ENCODE assay signal across 14 mouse cellular contexts in the genomic region with DNA sequence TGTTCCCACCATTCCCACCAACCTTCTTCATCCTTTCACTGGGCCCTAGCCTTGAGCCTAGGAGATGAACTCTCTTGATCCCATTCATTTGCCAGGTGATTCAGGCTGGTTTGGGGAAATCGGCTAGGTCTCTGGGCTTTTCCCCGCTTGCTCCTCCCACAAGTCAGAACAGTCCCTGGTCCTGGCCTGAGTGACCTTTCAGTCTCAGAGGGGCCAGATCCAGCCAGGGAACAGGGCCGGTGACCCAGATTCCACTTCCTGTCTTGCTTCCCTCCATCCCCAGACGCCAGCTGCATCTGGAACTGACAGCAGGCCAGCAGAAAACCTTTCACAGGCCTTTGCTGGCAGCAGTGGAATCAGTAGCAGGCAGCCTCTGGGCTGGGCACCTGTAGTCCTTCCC. TPM values are rescaled to one million over a fixed set of nuclear protein-coding genes. Genes with fewer than 3 reads are reported as not detected.
DNase-seq lines count a peak whose midpoint lies in the region; ATAC-seq lines count a peak whose summit lies in the region.
"Had no signal": no experiment of that assay in that cellular context is flagged by ENCODE, and none has a peak within 500 bp of the region (broad histone marks: within the 10 kb centered on the region; RNA-seq: fewer than 3 reads in every experiment).

No protein-coding gene starts in this region.

- peaks cover 26% of the 10 kb centered on the region for H3K4me1 ChIP-seq in hindbrain, embryonic 13.5 days (replicated peaks)
- H3K4me1 ChIP-seq in hindbrain, embryonic 11.5 days (replicated peaks; ENCODE audit: control insufficient read depth, insufficient read depth, low read length), result no peaks in the 10 kb centered on the region; the same call in 1 of the 2 replicates

- ATAC-seq in hindbrain, embryonic 13.5 days (ENCODE audit: low FRiP score), result no peak
- no peak for ATAC-seq in hindbrain, embryonic 11.5 days (ENCODE audit: low FRiP score)

- no peak for DNase-seq in hindbrain, embryonic 11.5 days (ENCODE audit: low spot score)
- peak; percentile 21 for DNase-seq in 3134 (ENCODE audit: extremely low read depth, insufficient read length, low spot score)
- DNase-seq in adrenal gland, postnatal 36 days, result peak; percentile 31 to 44
- DNase-seq in heart, postnatal 25 days (ENCODE audit: low spot score), result peak; percentile 40
- DNase-seq in thymus, postnatal 0 days (ENCODE audit: low spot score), result no peak
- DNase-seq in Muller cell, postnatal 12 days (ENCODE audit: inconsistent ontology term), result no peak
- no peak for DNase-seq in right cerebral cortex, adult 18-20 months
- DNase-seq: cerebellum, postnatal 36 days; thymus, postnatal 25 days had no signal

- intact Hi-C loops in heart, postnatal 25 days (cut with DNase I), result no loop called here

- H3K4me3 ChIP-seq in hindbrain, embryonic 13.5 days, result no peak overlapping the region
- no peak overlapping the region for H3K4me3 ChIP-seq in hindbrain, embryonic 11.5 days (ENCODE audit: low read depth, low read length)
- H3K4me3 ChIP-seq: limb, embryonic 13.5 days; megakaryocyte, embryonic 14.5 days had no signal

- no peak overlapping the region for H3K9ac ChIP-seq in hindbrain, embryonic 13.5 days
- no peak overlapping the region for H3K9ac ChIP-seq in hindbrain, embryonic 11.5 days (ENCODE audit: low read depth, low read length)
- H3K9ac ChIP-seq: limb, embryonic 13.5 days had no signal

- H3K36me3 ChIP-seq in hindbrain, embryonic 13.5 days, result no peaks in the 10 kb centered on the region
- no peaks in the 10 kb centered on the region for H3K36me3 ChIP-seq in hindbrain, embryonic 11.5 days (ENCODE audit: control insufficient read depth, insufficient read depth, low read length)
- H3K36me3 ChIP-seq: limb, embryonic 13.5 days had no signal

- 46% methylated on average over 4 of the region's 4 CpGs for WGBS in hindbrain, embryonic 13.5 days
- 40% methylated on average over 4 of the region's 4 CpGs for WGBS in hindbrain, embryonic 11.5 days

- no peak overlapping the region for H3K4me2 ChIP-seq in hindbrain, embryonic 13.5 days
- no peak overlapping the region for H3K4me2 ChIP-seq in hindbrain, embryonic 11.5 days (replicated peaks; ENCODE audit: low read depth, low read length)
- H3K4me2 ChIP-seq: limb, embryonic 13.5 days had no signal

- no peaks in the 10 kb centered on the region for H3K9me3 ChIP-seq in hindbrain, embryonic 13.5 days
- H3K9me3 ChIP-seq in hindbrain, embryonic 11.5 days (ENCODE audit: control insufficient read depth, low read length), result no peaks in the 10 kb centered on the region
- H3K9me3 ChIP-seq: limb, embryonic 13.5 days; megakaryocyte, embryonic 14.5 days had no signal

- no peaks in the 10 kb centered on the region for H3K27me3 ChIP-seq in hindbrain, embryonic 13.5 days
- no peaks in the 10 kb centered on the region for H3K27me3 ChIP-seq in hindbrain, embryonic 11.5 days (ENCODE audit: control insufficient read depth, insufficient read depth, low read length)
- H3K27me3 ChIP-seq: limb, embryonic 13.5 days had no signal

- peak overlapping the region; percentile 59; the same call in 1 of the 2 replicates for H3K27ac ChIP-seq in hindbrain, embryonic 13.5 days
- no peak overlapping the region for H3K27ac ChIP-seq in hindbrain, embryonic 11.5 days (ENCODE audit: low read depth, low read length)
- H3K27ac ChIP-seq: limb, embryonic 13.5 days had no signal

RNA-seq across cellular contexts. Expression of a gene that starts 37.4 kb away (rescaled TPM):
- 0.34 and 0.35 TPM in 2 replicates for polyA plus RNA-seq in hindbrain, embryonic 13.5 days (2015; fragmentation: Nextera tagmentation; extraction: Ambion mirVana)
- 0.69 TPM in 1 of 2 replicates, not detected in the other for polyA plus RNA-seq in hindbrain, embryonic 11.5 days (2014; fragmentation: Nextera tagmentation; extraction: Ambion mirVana)
- total RNA-seq in adrenal gland, postnatal 36 days (2021), result under 1 TPM in 1 of 2 experiments, not detected in 1; 0.86 TPM
- total RNA-seq in heart, postnatal 25 days (2021), result not detected
- 0.12 and 0.23 TPM in 2 replicates for polyA plus RNA-seq in thymus, postnatal 0 days (2015; fragmentation: Nextera tagmentation; extraction: Ambion mirVana)
- total RNA-seq: layer of hippocampus, adult 18-20 months; neutrophil, adult 5-6 weeks had no signal
- polyA plus RNA-seq: limb, embryonic 13.5 days had no signal

RNA-seq across cellular contexts. Expression of a gene that starts 50.7 kb away (rescaled TPM):
- polyA plus RNA-seq in hindbrain, embryonic 13.5 days (2015; fragmentation: Nextera tagmentation; extraction: Ambion mirVana), result 5.3 and 6.4 TPM in 2 replicates
- polyA plus RNA-seq in hindbrain, embryonic 11.5 days (2014; fragmentation: Nextera tagmentation; extraction: Ambion mirVana), result 3.3 and 5.7 TPM in 2 replicates
- 10 to 100 TPM; 30.9 to 72.6 TPM for total RNA-seq in adrenal gland, postnatal 36 days (2021)
- total RNA-seq in heart, postnatal 25 days (2021), result 10 to 100 TPM in 1 of 2 experiments, 1 to 10 TPM in 1; 9.5 to 11.2 TPM
- 2.7 and 3.3 TPM in 2 replicates for polyA plus RNA-seq in thymus, postnatal 0 days (2015; fragmentation: Nextera tagmentation; extraction: Ambion mirVana)
- total RNA-seq: neutrophil, adult 5-6 weeks had no signal

RNA-seq across cellular contexts. Expression of a gene that starts 56.6 kb away (rescaled TPM):
- polyA plus RNA-seq in hindbrain, embryonic 13.5 days (2015; fragmentation: Nextera tagmentation; extraction: Ambion mirVana), result 6.2 and 7.0 TPM in 2 replicates
- 7.4 and 7.5 TPM in 2 replicates for polyA plus RNA-seq in hindbrain, embryonic 11.5 days (2014; fragmentation: Nextera tagmentation; extraction: Ambion mirVana)
- 10 to 100 TPM in 1 of 2 experiments, 1 to 10 TPM in 1; 7.1 to 10.7 TPM for total RNA-seq in adrenal gland, postnatal 36 days (2021)
- 1 to 10 TPM; 3.9 to 5.4 TPM for total RNA-seq in heart, postnatal 25 days (2021)
- polyA plus RNA-seq in thymus, postnatal 0 days (2015; fragmentation: Nextera tagmentation; extraction: Ambion mirVana), result 5.7 and 7.7 TPM in 2 replicates

Comparison
In these comparisons a context has a peak if more than half of its experiments do, and no peak if none do; other contexts are left out.
1. DNase-seq: peak in 3134 (single experiment), adrenal gland, postnatal 36 days (2 of 2) and heart, postnatal 25 days (single experiment); none in hindbrain, embryonic 11.5 days (single experiment), thymus, postnatal 0 days (single experiment), Muller cell, postnatal 12 days (single experiment) and right cerebral cortex, adult 18-20 months (single experiment).